Mouse (Mus musculus) olfactory bulb, adult 2 months (tissue): ENCODE results near the gene Sim2.

Experiments used
- CTCF ChIP-seq: fragments of 200-500 bp; IDR thresholded peaks from 2 replicates; pipeline ENCODE4 v1.5.1; 2012; ENCODE audit warnings: low read depth, mild to moderate bottlenecking, low read length, moderate library complexity; ENCODE audit not compliant: insufficient read depth
- POLR2A ChIP-seq: fragments of 200-500 bp; IDR thresholded peaks from 2 replicates; pipeline ENCODE4 v1.6.1; 2012; ENCODE audit warnings: mild to moderate bottlenecking, low read depth, low read length, moderate library complexity; ENCODE audit not compliant: insufficient read depth

- no peak for TF ChIP-seq CTCF
- no peak for TF ChIP-seq POLR2A
Measured at GRCm38 (mm10) chr16:94140746-94141145, 56.0 kb downstream of the Sim2 start.
